Mouse (Mus musculus): Measurements from ENCODE around the gene Gm3099.
"Not testable (repeated sequence)": the region's sequence is repeated elsewhere in the genome, so short reads cannot be mapped to it uniquely, and the experiment has no call there.

Gene Gm3099

DNA sequence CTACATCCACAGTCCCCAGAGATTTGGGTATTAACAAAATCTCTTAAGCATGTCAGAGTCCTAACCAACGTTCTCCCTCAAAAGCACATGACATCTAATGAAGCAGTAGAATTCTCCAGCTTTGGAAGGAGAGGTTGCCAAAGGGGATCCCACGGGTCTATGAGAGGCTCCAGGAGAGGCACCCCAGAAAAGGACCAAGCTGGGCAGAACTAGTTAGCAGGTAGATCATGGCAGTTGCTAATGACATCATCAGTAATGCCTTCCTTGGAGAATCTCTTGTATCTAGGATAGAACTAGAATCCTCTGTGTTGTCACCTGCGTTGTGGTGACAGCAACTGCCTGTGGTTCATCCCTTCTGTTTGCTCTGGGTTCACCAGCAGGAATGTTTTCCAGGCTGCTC is at the start of gene Gm3099:
Gene Gm3099, plus strand, starts transcription at position 301 of the 400 bp plus-strand sequence.
- DNase-seq (ENCODE audit: low read depth, low spot score), result not testable (repeated sequence)

DNA sequence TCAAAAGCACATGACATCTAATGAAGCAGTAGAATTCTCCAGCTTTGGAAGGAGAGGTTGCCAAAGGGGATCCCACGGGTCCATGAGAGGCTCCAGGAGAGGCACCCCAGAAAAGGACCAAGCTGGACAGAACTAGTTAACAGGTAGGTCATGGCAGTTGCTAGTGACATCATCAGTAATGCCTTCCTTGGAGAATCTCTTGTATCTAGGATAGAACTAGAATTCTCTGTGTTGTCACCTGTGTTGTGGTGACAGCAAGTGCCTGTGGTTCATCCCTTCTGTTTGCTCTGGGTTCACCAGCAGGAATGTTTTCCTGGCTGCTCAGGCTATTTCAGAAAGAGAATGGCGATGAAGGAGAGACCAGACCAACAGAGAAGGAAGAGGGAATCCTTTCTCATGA is 34.9 kb upstream of the Gm3099 start, which contains the start of gene Gm3095:
Gene Gm3095, plus strand, starts transcription at position 301 of the 400 bp plus-strand sequence.
- not testable (repeated sequence) for DNase-seq (ENCODE audit: low read depth, low spot score)

DNA sequence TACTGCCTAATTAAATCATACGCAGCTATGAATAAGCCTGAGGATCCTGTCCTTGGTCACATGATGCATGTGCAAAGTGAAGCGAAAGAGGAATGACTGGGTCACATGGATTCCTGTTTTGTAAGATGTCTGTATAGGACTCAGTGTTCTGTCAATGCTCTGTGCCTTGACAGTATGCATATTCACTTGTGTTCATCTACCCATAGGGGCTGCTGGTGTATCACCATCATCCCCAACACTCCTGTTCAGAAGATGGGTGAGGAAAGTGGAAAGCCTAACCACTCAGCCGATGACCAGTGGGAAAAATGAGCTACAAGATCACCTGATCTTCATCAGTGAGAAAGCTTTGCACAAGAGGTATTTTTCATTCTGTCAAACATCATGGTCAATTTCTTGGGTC is 25.4 kb downstream of the Gm3099 start, which contains the start of gene Gm5796:
Gene Gm5796, plus strand, starts transcription at position 301 of the 400 bp plus-strand sequence.
- DNase-seq (ENCODE audit: low read depth, low spot score), result not testable (repeated sequence)

Measured in R1 (cell line).